Mouse (Mus musculus) embryonic facial prominence, embryonic 13.5 days (tissue): ENCODE measurements at regions not wholly inside any gene's neighbourhood (a gene's known extent, or its start where the extent isn't known, plus 50 kb on each side); places are given as distances from the start of the nearest gene placed in this dataset.

Experiments used
- ATAC-seq: fragments of 200-750 bp; cut with Nextera tagmentation; 2 replicates; pipeline ENCODE4 v1.8.0; 2017; ENCODE audit warnings: low read depth; ENCODE audit not compliant: insufficient number of reproducible peaks, insufficient read depth, low FRiP score, low TSS enrichment
- H3K27ac ChIP-seq: fragments of 300-500 bp; sonication (generic); 2 replicates; pipeline ENCODE4 v1.5.1; 2015; ENCODE audit warnings: moderate library complexity, mild to moderate bottlenecking, inconsistent platforms
- H3K27me3 ChIP-seq: fragments of 300-500 bp; sonication (generic); 2 replicates; pipeline ENCODE4 v1.6.1; 2015; ENCODE audit warnings: mild to moderate bottlenecking, inconsistent platforms
- H3K36me3 ChIP-seq: fragments of 300-500 bp; sonication (generic); 2 replicates; pipeline ENCODE4 v1.6.1; 2015; ENCODE audit warnings: mild to moderate bottlenecking, inconsistent platforms
- H3K4me1 ChIP-seq: fragments of 300-500 bp; sonication (generic); 2 replicates; pipeline ENCODE4 v1.6.1; 2015; ENCODE audit warnings: inconsistent platforms
- H3K4me2 ChIP-seq: fragments of 300-500 bp; sonication (generic); 2 replicates; pipeline ENCODE4 v1.6.1; 2015; ENCODE audit warnings: moderate library complexity, mild to moderate bottlenecking, inconsistent platforms
- H3K4me3 ChIP-seq: fragments of 300-500 bp; sonication (generic); 2 replicates; pipeline ENCODE4 v1.5.1; 2015; ENCODE audit warnings: mild to moderate bottlenecking, inconsistent platforms
- H3K9ac ChIP-seq: fragments of 300-500 bp; sonication (generic); 2 replicates; pipeline ENCODE4 v1.6.1; 2015; ENCODE audit warnings: mild to moderate bottlenecking, inconsistent platforms
- H3K9me3 ChIP-seq: fragments of 300-500 bp; sonication (generic); 2 replicates; pipeline ENCODE4 v1.6.1; 2016; ENCODE audit warnings: inconsistent platforms
- WGBS: fragments of 180-500 bp; shearing (Covaris S2); methylation state at CpG from one replicate; pipeline ENCODE4 v1.1.7; 2015; ENCODE audit warnings: mixed read lengths; 5-methylcytosine and 5-hydroxymethylcytosine counted together

DNA sequence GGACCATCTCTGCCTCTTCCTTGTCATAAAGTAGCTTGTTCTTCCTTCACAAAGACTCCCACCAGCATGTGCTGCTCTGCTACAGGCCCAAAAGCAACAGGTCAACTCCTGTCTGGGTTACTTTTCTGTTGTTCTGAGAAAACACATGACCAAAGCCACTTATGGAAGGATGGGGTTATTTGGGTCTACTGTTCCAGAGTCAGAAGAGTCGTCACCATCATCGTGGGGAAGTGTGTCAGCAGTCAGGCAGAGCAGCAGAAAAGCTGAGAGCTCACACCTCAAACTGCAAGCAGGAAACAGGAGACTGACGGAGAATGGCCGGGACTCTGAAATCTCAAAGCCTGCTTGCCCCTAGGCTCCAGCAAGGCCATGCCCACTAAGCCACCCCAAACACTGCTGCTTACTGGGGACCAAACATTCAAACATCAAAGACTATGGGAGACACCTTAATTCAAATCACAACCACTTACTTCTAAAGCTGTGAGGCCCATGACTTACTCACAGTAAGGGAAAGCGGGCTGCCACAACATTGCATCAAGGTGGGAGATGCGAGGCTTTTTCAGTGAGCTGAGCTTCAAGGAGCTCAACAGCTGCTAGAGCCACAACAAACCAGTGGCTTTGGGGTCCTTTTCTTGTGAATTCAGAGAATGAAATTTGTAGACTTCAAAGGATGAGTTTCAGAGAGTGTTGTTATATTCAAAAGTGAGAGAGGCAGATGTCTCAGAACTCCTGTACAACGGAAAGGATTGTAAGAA lies 96.6 kb upstream of the Hs6st1 start:
- Histone ChIP-seq H3K9me3 (0 out of 2 replicates have a peak, but pooled peaks cover 7% of the 10 kb centered on the region), H3K9ac (no peak overlapping the region), H3K4me2 (no peak overlapping the region), H3K27me3 (no peaks in the 10 kb centered on the region), H3K4me3 (no peak overlapping the region), H3K36me3 (no peaks in the 10 kb centered on the region), H3K27ac (no peak overlapping the region), H3K4me1 (peaks cover 32% of the 10 kb centered on the region)
- no peak for ATAC-seq
- 43% methylated on average over 7 of the region's 7 CpGs for WGBS

DNA sequence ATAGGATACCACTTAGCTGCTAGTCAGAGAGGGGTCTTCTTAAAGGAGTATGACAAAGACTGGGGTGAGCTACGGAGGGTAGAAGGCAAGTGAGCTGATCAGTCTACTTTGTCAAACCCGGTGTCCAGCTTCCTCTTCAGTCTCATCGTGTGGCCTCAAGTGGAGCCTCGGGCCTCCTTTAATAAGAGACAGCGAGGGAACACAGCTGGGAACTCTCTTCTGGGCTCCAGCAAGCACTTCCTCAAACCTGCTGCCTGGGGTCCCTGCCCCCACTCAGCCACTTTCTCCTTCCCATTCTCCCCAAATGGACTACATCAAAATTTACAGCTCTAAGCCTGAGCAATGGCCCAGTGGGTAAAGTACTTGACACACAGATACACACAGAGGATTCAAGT lies 96.0 kb upstream of the Hs6st1 start:
- H3K4me2 ChIP-seq: no peak overlapping the region
- WGBS: 29% methylated on average over 5 of the region's 5 CpGs
- H3K36me3 ChIP-seq: no peaks in the 10 kb centered on the region
- H3K9me3 ChIP-seq: 0 out of 2 replicates have a peak, but pooled peaks cover 6% of the 10 kb centered on the region
- H3K27me3 ChIP-seq: no peaks in the 10 kb centered on the region
- no peak overlapping the region for H3K27ac ChIP-seq
- no peak overlapping the region for H3K9ac ChIP-seq
- peaks cover 32% of the 10 kb centered on the region for H3K4me1 ChIP-seq
- no peak for ATAC-seq
- H3K4me3 ChIP-seq: no peak overlapping the region

DNA sequence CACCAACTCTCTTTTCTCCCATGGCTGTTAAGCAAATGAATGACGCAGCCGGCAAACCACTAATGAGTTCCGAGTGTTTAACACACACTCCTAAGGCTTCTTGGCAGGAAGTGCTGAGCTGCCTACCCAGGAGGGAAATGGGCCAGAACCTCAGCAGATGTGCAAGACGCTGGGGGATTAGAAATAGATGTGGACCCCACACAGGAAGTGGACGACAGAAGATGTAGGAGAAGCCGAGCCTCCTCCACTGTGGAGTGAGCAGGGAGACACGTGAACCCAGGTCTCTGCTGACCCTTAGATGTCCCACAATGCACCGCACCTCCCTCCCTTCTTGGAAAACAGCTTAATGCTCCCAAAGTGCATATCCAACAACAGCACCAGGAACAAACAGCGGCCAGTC lies 94.8 kb upstream of the Hs6st1 start:
- no peak overlapping the region for H3K4me2 ChIP-seq
- H3K9ac ChIP-seq: no peak overlapping the region
- 0 out of 2 replicates have a peak, but pooled peaks have one; percentile 37 for ATAC-seq
- H3K9me3 ChIP-seq: no peaks in the 10 kb centered on the region
- 36% methylated on average over 9 of the region's 9 CpGs for WGBS
- peak overlapping the region; percentile 55; the same call in 1 of the 2 replicates for H3K27ac ChIP-seq
- H3K27me3 ChIP-seq: no peaks in the 10 kb centered on the region
- no peak overlapping the region for H3K4me3 ChIP-seq
- H3K4me1 ChIP-seq: peaks cover 35% of the 10 kb centered on the region
- H3K36me3 ChIP-seq: no peaks in the 10 kb centered on the region

DNA sequence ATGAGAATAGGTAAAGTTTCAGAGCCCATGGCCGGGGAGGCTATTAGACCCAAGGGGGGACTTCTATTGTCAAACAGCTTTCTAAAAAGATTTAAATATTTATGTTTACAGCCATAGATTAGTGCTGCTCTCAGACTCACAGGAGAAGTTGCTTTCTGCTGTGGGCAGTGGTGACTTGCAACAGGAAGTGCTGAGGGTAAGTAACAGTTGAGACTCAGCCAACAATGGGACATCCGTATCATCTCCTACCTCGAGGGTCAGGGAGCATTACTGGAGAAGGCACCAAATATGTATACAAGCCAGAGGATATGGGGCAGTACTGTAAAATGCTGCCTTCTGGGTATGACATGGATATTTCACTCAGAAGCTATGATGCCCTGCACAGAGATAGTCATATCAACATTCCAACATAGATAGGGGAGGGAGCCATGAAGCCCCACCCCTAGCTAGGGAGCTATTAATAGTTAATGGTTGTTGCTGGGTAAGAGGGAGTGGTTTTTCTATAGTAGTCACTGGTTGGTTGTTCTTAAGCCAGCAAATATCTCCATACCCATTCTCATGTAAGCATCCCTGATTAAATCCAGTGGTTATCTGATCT lies 92.5 kb upstream of the Hs6st1 start:
- Histone ChIP-seq H3K4me2 (no peak overlapping the region), H3K9ac (no peak overlapping the region), H3K36me3 (no peaks in the 10 kb centered on the region), H3K9me3 (no peaks in the 10 kb centered on the region), H3K4me1 (peaks cover 30% of the 10 kb centered on the region), H3K27ac (no peak overlapping the region), H3K4me3 (no peak overlapping the region), H3K27me3 (no peaks in the 10 kb centered on the region)
- ATAC-seq: no peak
- WGBS: 75% methylated on average over 3 of the region's 3 CpGs

DNA sequence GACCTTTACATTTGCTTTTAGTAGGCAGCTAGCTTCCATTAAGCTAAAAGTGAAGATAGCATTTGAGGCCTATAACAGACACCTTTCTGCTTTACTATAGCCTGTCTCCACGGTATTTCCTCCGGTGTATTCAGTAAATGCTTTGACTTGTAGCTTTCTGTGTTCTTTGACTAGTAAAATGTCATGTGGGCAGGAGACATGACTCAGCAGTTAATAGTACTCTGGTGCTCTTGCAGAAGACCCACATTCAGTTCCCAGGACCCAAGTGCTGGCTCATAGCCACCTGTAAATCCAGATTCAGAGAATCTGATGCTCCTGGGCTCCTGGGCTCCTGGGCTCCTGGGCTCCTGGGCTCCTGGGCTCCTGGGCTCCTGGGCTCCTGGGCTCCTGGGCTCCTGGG lies 91.7 kb upstream of the Hs6st1 start:
- ATAC-seq: no peak
- Histone ChIP-seq H3K4me1 (peaks cover 30% of the 10 kb centered on the region), H3K9ac (no peak overlapping the region), H3K36me3 (no peaks in the 10 kb centered on the region), H3K27ac (no peak overlapping the region), H3K4me3 (no peak overlapping the region), H3K4me2 (no peak overlapping the region), H3K9me3 (no peaks in the 10 kb centered on the region), H3K27me3 (no peaks in the 10 kb centered on the region)
- 79% methylated on average over 2 of the region's 2 CpGs for WGBS

DNA sequence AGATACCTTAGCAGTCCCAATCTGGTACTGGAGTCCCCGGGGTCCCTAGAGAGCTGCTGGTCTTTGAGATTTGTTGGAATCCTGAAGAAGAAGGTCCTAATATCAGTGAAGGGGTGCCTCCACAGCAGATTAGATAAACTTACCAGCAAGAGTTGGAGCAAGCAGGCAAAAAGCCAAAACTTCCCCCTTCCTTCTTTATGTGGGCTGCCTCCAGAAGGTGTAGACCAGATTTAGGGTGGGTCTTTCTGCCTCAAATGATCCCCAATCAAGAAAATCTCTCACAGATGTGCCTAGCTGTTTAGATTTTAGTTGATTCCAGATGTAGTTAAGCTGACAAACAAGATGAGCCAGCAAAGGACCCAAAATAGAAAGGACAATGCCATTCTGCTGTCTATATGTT lies 90.1 kb upstream of the Hs6st1 start:
- Histone ChIP-seq H3K27me3 (no peaks in the 10 kb centered on the region), H3K4me2 (no peak overlapping the region), H3K27ac (peak overlapping the region; percentile 45; the same call in 1 of the 2 replicates), H3K36me3 (no peaks in the 10 kb centered on the region), H3K9ac (no peak overlapping the region), H3K9me3 (no peaks in the 10 kb centered on the region), H3K4me1 (peaks cover 21% of the 10 kb centered on the region), H3K4me3 (no peak overlapping the region)
- ATAC-seq: no peak
- 75% methylated on average over 1 of the region's 1 CpGs for WGBS

DNA sequence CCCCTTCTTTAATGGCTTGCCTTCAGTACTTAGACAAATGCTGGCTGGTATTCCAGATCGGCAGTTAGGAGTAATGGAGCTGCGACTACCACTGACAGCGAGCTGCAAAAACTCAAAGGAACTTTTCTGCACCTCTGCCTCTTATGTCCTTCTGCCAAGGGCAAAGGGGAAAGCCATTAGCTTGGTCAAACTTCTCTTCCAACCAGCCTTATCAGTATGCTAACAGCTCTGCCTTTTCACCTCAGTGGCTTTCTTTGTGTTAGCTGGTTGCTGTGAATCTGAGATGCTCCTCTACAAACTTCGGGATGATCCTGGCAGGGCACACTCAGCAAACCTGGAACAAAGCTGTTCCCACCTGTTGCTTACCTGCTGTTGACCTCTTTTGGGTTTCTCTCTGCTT lies 89.4 kb upstream of the Hs6st1 start:
- Histone ChIP-seq H3K9me3 (no peaks in the 10 kb centered on the region), H3K36me3 (no peaks in the 10 kb centered on the region), H3K27me3 (no peaks in the 10 kb centered on the region), H3K4me2 (no peak overlapping the region), H3K4me3 (no peak overlapping the region), H3K9ac (no peak overlapping the region), H3K4me1 (peaks cover 15% of the 10 kb centered on the region; the same call in 1 of the 2 replicates), H3K27ac (no peak overlapping the region)
- ATAC-seq: no peak
- 74% methylated on average over 4 of the region's 4 CpGs for WGBS

DNA sequence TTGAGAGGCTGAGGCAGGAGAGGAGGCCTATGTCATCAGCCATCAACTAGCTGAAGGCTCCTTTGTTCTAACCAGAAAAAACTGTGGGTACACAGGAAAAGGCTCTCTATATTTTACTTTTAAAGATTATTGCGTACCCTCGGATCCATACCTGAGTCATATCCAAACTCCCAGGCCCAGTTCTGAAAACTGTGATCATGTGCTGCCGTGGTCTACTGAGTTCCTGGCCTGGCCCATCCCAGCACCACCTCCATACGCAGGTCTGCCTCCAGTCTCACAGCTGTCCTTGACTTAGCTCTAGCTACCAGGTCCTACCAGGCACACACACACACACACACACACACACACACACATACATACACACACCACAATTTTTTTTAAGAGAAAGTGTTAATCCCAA lies 87.0 kb upstream of the Hs6st1 start:
- Histone ChIP-seq H3K9ac (no peak overlapping the region), H3K27me3 (no peaks in the 10 kb centered on the region), H3K27ac (no peak overlapping the region), H3K4me3 (no peak overlapping the region), H3K36me3 (no peaks in the 10 kb centered on the region), H3K9me3 (no peaks in the 10 kb centered on the region), H3K4me1 (peaks cover 16% of the 10 kb centered on the region), H3K4me2 (no peak overlapping the region)
- 95% methylated on average over 4 of the region's 4 CpGs for WGBS
- no peak for ATAC-seq

DNA sequence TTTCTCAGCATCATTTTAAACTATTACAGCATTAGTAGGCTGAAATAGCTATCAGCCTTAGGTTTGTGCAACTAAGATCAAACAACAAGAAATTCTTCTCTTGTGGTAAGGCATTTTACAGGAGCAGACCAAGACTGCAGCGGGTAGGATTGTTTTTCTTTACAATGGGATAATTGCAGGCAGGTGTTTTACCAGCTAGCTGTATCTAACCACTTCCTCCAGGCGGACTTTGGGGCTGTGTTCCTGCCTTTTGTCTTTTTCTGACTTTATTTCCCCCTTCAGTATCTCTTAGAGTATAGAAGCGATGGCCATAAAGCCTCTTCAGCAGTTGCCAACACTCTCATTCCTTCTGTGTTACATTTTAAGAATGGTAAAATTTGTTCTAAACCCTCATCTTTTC lies 84.8 kb upstream of the Hs6st1 start:
- no peaks in the 10 kb centered on the region for H3K27me3 ChIP-seq
- no peak overlapping the region for H3K4me2 ChIP-seq
- H3K4me1 ChIP-seq: peaks cover 14% of the 10 kb centered on the region
- no peak overlapping the region for H3K9ac ChIP-seq
- H3K36me3 ChIP-seq: no peaks in the 10 kb centered on the region
- H3K27ac ChIP-seq: no peak overlapping the region
- no peaks in the 10 kb centered on the region for H3K9me3 ChIP-seq
- no peak for ATAC-seq
- 42% methylated on average over 3 of the region's 3 CpGs for WGBS
- no peak overlapping the region for H3K4me3 ChIP-seq

DNA sequence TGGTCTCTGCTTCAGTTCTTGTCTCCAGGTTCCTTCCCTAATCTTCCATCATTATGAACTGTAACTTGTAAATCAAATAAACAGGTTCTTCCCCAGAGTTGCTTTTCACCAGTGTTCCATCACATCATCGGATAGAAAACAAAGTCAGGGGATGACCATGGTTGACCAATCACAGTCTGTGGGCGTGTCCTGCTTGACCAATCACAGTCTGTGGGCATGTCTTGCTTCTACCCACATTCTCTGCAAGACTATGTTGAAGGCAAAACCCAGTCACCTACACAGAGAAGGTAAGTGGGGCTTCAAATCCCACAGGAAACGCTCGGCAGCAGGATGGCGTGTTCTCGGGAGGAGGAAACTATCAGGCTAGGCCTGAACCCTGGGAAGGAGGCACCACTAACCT lies 82.9 kb upstream of the Hs6st1 start:
- Histone ChIP-seq H3K9me3 (peaks cover 8% of the 10 kb centered on the region), H3K36me3 (no peaks in the 10 kb centered on the region), H3K4me2 (no peak overlapping the region), H3K9ac (no peak overlapping the region), H3K4me3 (no peak overlapping the region), H3K4me1 (peaks cover 10% of the 10 kb centered on the region), H3K27me3 (no peaks in the 10 kb centered on the region), H3K27ac (no peak overlapping the region)
- ATAC-seq: no peak
- 92% methylated on average over 6 of the region's 6 CpGs for WGBS

DNA sequence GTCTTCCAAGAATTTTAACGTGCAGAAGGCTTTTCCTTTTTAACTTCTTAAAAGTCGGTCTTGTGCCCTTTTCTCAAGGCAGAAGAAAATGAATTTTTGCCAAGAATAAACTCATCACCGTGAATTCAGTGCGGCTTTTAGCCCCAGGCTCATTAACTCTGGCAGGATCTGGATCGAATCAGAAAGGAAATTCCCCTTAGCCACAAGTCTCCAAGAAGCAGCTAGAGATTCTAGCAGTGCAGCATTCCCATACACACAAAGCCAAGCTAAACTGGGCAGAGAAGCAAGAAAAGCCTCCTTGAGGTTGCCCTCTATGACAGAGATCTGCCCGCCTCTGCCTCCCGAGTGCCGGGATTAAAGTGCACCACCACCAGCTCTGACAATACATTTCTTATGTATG lies 81.5 kb upstream of the Hs6st1 start:
- WGBS: 39% methylated on average over 8 of the region's 8 CpGs
- Histone ChIP-seq H3K36me3 (no peaks in the 10 kb centered on the region), H3K27me3 (no peaks in the 10 kb centered on the region), H3K27ac (peak overlapping the region; percentile 84), H3K9ac (no peak overlapping the region), H3K4me3 (no peak overlapping the region), H3K4me1 (peaks cover 10% of the 10 kb centered on the region), H3K4me2 (no peak overlapping the region), H3K9me3 (peaks cover 14% of the 10 kb centered on the region)
- ATAC-seq: 0 out of 2 replicates have a peak, but pooled peaks have one; percentile 53

DNA sequence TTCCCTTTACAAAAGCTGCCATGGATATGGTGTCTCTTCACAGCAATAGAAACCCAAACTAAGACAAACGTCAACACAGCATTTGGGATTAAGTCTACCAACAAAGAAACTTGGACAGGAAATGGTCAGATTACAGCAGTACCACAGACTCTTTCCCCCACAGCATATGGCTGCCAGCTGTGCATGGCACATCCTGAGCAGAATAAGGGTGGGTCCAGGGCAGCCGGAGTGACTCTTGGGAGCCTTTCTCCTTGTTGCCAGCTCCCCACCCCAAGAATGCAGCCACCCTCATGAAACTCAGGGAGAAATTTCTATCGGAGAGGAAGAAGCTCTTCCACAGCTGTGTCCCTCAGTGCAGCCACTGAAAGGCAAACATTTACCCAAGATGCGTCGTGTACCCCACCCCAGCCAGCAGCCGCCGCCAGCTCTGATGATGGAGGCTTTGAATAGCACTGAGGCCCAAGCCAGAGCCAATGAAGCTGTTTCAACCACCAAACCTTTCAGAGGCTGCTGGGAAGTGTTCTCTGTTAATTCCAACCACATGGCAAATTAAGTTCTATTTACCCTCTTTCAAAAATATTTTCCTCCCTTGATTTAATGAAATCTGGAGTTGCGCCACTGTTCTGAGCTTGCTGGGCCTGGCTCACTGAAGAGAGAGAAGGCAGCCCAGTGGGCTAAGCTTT lies 75.8 kb upstream of the Hs6st1 start:
- Histone ChIP-seq H3K4me1 (peaks cover 15% of the 10 kb centered on the region), H3K9me3 (peaks cover 14% of the 10 kb centered on the region), H3K4me2 (no peak overlapping the region), H3K4me3 (no peak overlapping the region), H3K9ac (no peak overlapping the region), H3K36me3 (no peaks in the 10 kb centered on the region), H3K27me3 (peaks cover 8% of the 10 kb centered on the region; the same call in 1 of the 2 replicates), H3K27ac (peak overlapping the region; percentile 84)
- ATAC-seq: peak; percentile 60
- WGBS: 30% methylated on average over 8 of the region's 8 CpGs
